Mouse (Mus musculus): ENCODE results near the gene Selenop. TPM values are rescaled to one million over a fixed set of nuclear protein-coding genes. Genes with fewer than 3 reads are reported as not detected.
"Not testable (repeated sequence)": the region's sequence is repeated elsewhere in the genome, so short reads cannot be mapped to it uniquely, and the experiment has no call there.

The Selenop gene
- 201 and 232 TPM in 2 replicates for total RNA-seq (2015; ENCODE audit: low replicate concordance)
- total RNA-seq (2017; ENCODE audit: low replicate concordance) = 89.9 and 99.8 TPM in 2 replicates

DNA sequence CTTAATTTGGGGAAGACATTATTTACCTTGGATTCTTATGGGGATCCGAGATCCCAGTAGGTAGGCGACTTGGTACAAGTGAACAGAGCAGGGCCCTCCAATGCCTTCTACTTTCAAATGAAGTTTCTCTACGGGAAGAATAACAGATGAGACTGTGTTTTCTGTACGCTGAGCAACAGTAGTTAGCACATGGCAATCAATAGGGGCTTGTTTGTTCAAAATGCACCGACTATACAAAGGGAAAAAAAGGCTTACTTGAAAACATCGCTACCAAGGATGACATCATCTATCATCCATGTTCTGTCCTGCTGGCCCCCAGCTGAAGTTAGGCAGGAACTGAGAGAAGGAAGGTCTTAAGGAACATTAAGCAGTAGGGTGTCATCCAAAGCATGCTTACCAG lies at the start of gene Selenop:
Gene Selenop, plus strand, starts transcription at position 301 of the 400 bp plus-strand sequence.
- no peak for ATAC-seq (replicated peaks; ENCODE audit: low FRiP score, poor library complexity, severe bottlenecking)

DNA sequence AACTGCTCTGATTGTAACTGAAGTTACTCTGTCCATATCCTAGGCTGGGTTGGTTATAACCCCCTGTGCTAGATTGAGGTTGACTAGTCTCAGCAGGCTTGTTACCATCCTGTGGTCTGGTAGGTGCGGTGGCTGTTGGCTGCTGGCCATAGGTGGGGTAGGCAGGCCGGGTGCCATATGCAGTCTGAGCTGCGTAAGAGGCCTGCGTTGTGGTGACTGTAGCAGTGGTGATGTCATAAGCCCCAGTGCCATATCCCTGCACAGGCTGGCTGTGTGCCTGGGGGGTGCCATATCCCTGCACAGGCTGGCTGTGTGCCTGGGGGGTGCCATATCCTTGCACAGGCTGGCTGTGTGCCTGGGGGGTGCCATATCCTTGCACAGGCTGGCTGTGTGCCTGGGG lies 49.7 kb upstream of the Selenop start:
- not testable (repeated sequence) for ATAC-seq (replicated peaks; ENCODE audit: low FRiP score, poor library complexity, severe bottlenecking)

DNA sequence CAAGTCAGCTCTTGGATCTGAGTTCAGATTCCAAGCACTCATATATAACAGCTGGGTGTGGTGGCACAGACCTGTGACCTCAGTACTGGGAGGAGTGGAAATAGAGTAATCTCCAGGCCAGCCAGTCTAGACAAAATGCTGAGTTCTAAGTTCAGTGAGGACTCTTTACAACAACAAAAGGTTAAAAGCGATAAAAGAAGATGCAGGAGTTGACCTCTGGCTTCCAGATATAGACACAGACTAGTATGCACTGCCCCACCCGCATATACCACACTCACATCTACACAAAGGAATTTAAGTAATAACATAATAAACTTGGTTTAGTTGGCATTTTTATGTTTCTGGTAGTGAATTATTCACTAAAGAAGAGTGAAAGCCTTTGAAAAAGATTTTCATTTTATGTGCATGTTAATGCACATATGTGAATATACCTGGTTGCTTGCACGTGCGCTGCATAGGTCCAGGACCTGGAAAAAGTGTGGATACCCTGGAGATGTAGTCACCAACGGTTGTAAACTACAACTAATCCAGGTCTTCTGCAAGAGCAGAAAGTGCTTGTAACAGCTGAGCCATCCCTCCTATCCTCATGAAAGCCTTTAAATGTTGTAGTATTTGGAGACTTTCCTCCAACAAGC lies 45.4 kb upstream of the Selenop start:
- ATAC-seq (replicated peaks; ENCODE audit: low FRiP score, poor library complexity, severe bottlenecking) = no peak

DNA sequence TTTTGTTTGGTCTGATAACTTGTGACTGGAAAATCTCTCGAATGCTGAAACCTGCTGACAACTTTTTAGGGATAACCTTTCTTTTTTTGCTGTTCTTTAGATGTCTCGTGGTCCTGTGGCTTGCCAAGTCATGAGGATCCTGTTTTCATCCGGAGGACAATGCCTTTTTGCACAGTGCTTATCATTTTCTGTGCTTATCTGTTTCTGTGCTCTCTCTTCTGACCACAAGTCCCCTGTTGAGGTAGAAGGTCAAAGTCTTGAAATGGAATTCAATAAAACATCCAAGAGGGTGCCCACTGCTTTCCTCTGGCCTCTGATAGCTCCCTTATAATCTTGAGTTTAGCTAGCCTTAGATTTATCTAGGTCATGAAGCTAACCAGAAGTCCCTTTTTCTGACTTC lies 41.8 kb upstream of the Selenop start:
- no peak for ATAC-seq (replicated peaks; ENCODE audit: low FRiP score, poor library complexity, severe bottlenecking)

DNA sequence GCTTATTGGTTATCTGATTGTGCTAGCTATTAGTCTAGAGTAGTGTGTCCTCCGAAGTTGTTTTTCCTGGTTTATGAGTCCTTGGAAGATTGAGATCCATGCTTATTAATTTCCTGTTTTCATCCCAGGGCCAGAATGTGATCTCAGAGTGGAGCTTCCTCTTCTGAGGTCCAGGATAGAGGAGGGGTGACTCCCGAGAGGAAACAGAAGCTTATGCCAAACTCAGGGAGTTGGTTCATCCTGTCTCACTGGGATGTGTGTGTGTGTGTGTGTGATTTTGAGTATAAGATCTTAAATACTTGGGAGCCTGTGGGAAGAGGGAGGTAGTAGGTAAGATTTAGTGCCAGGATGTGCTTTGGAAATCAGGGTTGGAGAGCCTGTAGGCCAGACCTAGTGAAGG lies 40.2 kb upstream of the Selenop start:
- no peak for ATAC-seq (replicated peaks; ENCODE audit: low FRiP score, poor library complexity, severe bottlenecking)

DNA sequence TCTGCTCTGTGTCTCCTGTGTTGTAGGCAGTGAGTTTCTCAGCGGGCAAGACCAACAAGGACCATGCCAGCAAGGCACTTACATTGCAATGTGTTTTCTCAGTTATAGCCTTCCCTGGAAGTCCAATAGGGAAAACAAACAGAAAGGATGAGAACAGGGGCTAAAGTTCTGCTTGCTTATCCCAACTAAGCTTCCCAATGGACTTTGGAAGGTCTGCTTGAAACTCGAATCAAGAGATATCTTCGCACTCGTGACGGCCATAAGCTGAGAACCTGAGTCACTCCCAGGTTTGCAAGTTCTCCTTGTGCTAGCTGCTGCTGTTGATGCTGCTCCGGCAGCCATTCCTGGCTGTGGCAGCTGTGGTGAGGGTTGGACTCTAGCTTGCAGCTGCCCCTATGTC lies 39.4 kb upstream of the Selenop start:
- ATAC-seq (replicated peaks; ENCODE audit: low FRiP score, poor library complexity, severe bottlenecking) = no peak

DNA sequence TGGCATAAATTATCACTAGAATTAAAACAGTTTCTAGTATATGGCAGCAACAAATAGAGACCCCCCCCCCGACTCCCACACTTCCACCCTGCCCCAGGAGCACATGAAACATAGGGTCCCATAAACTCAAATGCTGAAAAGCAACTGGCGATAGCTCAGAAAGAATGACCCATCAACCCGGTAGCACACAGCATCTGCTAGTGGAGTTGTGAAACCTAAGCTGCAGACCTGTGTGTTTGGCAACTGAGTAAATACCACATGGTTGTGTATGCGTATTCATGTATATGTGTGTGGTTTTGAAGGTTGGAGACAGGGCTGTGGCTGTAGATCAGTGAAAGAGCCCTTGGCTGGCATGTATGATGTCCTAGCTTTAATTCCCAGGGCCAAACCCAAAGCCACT lies 37.3 kb upstream of the Selenop start:
- no peak for ATAC-seq (replicated peaks; ENCODE audit: low FRiP score, poor library complexity, severe bottlenecking)

DNA sequence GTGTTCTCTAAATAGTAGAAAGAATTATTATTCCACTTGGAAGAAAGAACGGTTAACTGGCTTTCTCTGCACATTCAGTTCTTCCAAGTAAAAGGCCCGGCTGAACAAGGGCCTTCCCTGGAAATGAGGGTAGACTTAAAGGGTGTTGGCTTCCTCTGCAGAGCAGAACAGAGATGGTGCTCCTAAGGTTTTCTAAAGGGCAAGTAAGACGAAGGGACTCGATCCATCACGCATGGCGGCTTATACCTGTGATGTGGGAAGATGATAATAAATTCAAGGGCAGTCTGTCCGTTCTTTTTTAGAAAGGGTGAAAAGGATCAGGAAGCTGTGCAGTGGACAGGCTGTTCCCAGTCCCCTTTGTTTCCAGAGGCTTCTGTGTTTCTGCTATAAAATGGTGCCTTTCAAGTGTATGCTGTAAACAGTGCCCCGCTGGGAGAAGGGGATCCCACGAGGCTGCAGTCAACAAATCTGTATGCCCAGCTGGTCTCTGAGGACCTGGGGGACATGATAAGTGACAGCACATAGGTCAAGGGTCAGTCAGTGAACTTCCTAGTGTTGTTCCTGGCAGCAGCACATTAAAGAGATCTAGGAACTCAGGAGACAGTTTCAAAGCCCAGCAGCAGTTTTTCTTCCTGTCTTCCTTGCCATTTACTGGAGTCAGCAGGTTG lies 36.0 kb upstream of the Selenop start:
- no peak for ATAC-seq (replicated peaks; ENCODE audit: low FRiP score, poor library complexity, severe bottlenecking)

DNA sequence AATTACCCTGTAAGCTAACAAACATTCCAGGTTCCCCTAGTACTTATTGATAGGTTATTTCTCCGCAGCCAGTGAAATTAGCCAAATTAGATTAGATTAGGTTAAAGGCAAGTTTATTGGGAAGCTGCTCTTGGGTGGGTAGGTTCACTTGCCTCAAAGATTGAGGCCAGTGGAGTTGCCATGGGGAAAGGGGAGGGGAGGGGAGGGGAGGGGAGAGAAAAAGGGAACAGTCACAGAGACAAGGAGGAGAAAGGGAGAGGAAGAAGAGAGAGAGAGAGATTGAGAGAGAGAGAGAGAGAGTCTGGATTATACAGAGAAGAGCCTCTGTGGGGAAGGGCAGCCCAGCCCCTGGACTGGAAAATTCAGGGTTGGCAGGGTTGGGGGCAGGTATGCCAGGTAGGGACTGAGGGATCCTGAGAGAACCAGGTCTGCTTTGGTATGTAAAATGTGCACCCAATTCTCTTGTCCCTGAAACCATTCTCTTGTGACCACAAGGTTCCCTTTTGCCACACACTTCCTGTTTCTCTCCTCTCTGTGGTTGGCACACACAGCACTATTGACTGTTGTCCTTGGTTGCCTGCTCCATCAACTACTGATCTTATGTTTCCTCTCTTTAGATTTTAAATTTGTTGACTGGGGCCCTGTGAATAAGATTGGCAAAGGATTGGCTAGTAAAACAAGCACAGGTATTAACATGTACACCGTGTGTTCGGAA lies 34.4 kb upstream of the Selenop start:
- ATAC-seq (replicated peaks; ENCODE audit: low FRiP score, poor library complexity, severe bottlenecking) = no peak

DNA sequence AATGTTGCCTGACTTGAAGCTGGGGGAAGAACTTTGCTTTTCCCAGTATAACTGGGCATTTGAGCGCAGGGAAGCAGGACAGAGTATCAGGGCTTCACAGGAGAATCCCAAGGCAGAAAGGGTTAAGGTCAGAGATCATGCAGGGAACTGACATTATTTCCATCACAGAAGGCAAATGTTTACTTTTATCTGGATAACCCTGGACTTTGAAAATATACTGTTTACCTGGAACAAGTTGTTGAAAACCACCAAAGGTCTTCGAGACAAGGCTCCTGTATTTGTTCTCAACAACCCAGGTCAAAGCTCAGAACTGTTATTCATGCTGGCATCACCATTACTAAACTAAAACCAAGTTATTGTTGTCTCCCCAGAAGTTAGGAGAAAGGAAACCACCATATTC lies 32.0 kb upstream of the Selenop start:
- no peak for ATAC-seq (replicated peaks; ENCODE audit: low FRiP score, poor library complexity, severe bottlenecking)

DNA sequence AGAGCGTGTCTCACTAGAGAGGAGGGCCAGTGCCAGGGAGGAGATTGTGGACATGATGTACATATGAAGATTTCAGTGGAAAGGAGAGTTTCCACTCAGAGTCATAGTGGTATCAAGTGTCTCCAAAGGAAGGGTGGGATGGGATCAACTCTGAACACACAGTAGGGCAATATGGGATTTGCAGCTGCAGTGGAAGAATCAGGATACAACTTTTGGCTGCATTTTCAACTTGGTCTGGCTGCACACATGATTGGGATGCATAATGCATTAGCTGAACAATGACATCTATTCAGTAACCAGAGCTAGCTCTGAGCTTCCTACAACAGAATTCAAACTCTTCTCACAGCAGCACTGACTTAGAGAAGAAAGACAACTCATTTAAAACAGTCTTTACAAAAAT lies 30.4 kb upstream of the Selenop start:
- no peak for ATAC-seq (replicated peaks; ENCODE audit: low FRiP score, poor library complexity, severe bottlenecking)

DNA sequence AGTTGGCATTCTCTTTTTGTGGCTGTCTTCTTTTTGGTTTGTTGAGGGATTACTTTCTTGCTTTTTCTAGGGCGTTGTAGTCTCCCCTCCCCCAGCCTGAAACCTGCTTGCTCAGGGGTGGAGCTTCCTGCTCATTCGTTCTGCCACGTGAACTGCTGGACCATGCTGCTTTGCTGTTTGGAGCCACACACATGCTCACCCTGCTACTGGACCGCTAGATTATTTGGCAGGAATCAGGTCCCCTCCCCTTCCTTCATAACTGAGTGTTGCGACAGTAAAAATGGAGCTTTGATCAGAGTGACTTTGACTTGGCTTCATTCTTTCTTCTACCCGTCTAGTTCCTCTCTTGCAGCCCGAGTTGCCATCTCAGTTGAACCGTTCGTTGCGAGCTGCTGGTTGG lies 23.3 kb upstream of the Selenop start:
- ATAC-seq (replicated peaks; ENCODE audit: low FRiP score, poor library complexity, severe bottlenecking) = not testable (repeated sequence)

DNA sequence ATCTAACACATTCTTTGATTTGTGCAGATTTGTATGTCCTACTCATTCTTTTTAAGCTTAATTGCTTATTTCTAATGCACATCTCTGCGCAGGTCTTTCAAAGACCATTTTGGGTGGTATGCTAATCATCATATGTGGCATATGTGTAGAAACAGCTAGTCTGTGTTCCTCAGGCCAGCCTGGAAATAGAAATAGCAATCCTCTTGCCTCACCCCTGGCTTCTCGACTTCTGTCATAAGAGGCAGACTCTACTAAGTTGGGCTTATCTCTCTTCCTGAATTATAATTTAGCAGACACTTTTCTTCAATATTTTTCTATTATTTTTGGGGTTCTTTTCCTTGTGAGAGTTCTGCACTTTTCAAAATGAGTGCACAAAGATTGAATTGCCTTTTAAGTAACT lies 17.7 kb upstream of the Selenop start:
- ATAC-seq (replicated peaks; ENCODE audit: low FRiP score, poor library complexity, severe bottlenecking) = no peak

DNA sequence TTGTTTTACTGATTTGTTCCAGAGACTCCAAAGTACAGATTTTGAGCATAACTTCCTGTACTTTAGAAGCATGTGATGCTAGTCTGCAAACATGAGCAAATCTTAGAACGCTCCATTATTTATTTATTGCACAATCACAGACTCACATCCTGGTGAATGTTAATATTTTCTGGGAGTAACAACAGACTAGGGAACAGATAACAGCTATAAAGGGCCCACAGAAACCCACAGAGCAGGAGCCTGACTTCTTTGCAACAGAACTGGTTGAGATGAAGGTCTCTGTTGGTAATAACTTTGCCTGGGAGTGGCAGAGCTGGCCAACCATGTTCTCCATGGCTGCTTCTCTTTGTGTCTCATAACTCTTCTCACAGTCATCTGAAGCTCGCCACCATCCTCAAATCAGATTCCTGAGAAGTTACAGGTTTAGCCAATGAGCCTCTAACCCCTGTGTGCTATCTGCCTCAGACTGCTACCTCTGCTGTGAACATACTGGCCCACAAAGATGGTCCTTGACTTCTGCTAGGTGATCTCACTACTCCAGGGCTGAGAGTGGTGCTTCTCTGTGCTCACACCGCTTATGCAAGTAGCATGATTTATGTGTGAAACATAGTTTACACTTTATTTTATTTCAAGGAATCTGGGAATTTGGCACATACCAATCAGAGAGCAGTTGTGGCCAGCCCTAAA lies 17.2 kb upstream of the Selenop start:
- ATAC-seq (replicated peaks; ENCODE audit: low FRiP score, poor library complexity, severe bottlenecking) = no peak

DNA sequence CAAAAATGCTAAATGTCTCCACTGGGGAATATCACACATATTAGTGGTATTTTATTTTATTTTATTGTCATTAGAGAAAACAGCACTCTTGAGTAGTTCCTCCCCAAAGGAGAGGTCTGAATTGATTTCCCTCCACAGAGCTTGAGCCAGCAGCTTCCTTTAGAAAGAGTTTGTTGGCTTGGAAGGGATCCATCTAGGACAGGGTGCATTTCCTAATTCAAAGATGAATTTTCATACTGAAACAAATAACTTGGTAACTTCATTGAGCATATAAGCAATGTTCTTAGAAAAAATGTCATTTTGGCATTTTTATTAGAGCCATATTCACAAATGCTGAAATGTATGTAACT lies 16.7 kb upstream of the Selenop start:
- no peak for ATAC-seq (replicated peaks; ENCODE audit: low FRiP score, poor library complexity, severe bottlenecking)

DNA sequence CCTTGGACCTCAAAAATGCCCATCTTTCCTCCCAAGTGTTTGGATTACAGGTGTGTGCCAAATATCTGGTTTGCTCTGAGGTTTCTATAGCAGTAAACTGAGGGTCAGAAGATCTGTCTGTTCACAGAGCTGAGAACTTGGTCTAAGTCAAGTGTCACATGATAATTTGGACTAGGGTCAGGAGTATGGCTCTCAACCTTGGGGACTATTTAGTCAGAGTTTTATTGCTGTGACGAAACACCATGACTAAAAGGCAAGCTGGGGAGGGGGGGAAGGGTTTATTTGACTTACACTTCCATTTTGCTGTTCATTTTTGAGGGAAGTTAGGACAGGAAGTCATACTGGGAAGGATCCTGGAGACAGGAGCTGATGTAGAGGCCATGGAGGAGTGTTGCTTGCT lies 9.3 kb upstream of the Selenop start:
- ATAC-seq (replicated peaks; ENCODE audit: low FRiP score, poor library complexity, severe bottlenecking) = no peak

DNA sequence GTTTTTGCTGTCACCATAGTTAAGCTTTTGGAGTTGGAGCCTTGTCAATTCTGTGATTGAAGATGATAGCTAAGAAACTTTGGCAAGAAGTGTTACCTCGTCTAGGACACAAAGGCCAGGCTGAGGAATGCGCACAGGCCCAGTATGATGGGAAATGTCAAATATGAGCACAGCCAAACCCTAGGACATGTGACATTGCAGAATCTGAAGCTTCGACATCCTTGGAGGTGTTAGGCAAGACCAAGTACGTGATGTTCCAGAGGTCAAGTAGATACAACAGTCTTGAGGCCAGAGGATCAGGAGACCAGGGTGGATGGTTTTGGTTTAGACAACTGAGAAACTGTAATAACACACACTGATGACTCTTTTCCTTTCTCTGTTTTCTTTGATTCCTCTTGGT lies 8.0 kb upstream of the Selenop start:
- ATAC-seq (replicated peaks; ENCODE audit: low FRiP score, poor library complexity, severe bottlenecking) = no peak

DNA sequence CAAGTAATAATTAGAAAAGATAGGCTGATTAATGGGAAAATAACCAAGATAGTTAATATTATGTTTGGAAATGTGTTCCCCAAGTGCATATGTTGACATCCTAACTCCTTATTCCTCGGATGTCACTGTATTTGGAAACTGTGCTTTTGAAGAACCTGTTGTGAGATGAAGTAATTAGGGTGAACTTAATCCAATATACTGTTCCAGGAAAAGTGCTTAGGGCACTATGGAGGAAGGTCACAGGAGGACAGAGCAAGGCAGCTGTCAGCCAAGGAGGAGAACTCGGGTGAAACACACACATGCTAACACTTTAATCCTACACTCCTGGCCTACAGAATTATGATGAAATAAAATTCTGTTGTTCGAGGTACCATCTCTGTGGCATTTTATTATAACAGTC lies 5.5 kb upstream of the Selenop start:
- ATAC-seq (replicated peaks; ENCODE audit: low FRiP score, poor library complexity, severe bottlenecking) = no peak

DNA sequence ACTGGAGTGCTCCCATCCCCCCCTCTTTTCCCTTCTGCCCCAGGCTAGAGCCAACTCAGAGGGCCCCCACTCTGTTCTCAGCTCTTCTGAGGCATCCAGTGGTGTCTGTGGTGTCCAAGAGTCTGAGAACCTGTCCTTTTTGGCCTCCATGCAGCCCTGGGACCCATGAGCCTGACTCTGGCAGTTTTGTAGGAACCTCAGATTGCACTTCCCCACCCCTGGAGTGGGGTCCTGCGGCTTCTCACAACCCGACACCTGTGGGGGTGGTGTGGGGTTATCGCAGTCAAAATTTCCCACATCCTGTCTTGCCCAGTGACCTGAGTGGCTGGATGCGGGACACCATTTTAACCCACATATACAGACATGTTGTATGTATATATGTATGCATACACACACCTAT lies 4.1 kb upstream of the Selenop start:
- no peak for ATAC-seq (replicated peaks; ENCODE audit: low FRiP score, poor library complexity, severe bottlenecking)

DNA sequence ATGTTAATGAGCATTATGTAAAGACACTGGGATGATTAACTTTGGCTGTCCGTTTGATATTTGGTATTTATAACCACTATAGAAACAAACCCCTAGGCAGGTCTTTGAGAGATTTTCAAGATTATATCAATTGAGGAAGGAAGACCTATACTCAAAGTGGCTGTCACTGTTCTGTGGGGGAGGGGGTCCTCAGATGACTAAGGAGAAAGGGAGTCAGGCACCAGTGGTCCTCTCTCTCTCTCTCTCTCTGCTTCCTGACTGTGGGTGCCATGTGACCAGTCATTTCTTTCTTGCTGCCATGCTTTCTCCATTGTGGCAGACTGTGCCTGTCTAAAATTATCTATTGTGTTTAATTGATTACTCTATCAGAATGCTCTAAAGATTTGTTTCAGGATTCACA lies 3.5 kb upstream of the Selenop start:
- ATAC-seq (replicated peaks; ENCODE audit: low FRiP score, poor library complexity, severe bottlenecking) = no peak

DNA sequence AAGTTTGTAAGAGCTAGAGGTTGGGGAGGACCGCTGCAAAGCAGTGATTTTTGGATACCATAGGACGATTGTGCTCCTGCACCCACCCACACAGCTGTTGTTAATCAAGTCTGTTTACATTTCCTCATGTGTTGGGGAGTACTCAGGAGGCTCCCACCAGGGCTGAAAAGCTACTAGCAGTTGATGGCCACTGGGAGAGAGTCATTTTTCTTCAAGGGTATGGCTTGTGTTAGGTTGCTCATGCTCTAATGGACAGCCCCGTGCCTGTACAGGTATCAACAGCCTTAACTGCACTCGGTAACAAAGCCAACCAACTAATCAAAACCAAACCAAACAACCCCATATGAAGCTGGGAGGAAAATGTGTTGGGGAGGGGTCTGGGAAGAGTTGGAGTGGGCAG lies 1.1 kb downstream of the Selenop start:
- ATAC-seq (replicated peaks; ENCODE audit: low FRiP score, poor library complexity, severe bottlenecking) = no peak

Measured in erythroblast, adult 5-6 weeks (primary cell).